Mouse (Mus musculus): ENCODE data around the gene Ostc.

- no peak for TF ChIP-seq POLR2A (IDR thresholded peaks at IDR 0.05; ENCODE audit: extremely low read depth, insufficient read depth, low read length)
- peak; percentile 22; the same call in 1 of the 2 replicates for TF ChIP-seq CTCF (IDR thresholded peaks at IDR 0.05; ENCODE audit: low read depth, low read length)
Observed at GRCm38 (mm10) chr3:130694041-130694593, 15.1 kb downstream of the Ostc start.

Data from liver, adult 2 months (tissue).